Mouse (Mus musculus) liver, embryonic 16.5 days (tissue): ENCODE results near the gene Srd5a3. TPM values are rescaled to one million over a fixed set of nuclear protein-coding genes. Genes with fewer than 3 reads are reported as not detected.

Experiments used
- ATAC-seq: fragments of 200-750 bp; cut with Nextera tagmentation; 2 replicates; pipeline ENCODE4 v1.8.0; 2017; ENCODE audit warnings: low read depth, mild to moderate bottlenecking, moderate number of reproducible peaks, moderate library complexity
- H3K27ac ChIP-seq: fragments of 300-500 bp; sonication (generic); 2 replicates; pipeline ENCODE4 v1.5.1; 2014; ENCODE audit warnings: mild to moderate bottlenecking, low read length
- H3K27me3 ChIP-seq: fragments of 300-500 bp; sonication (generic); 2 replicates; pipeline ENCODE4 v1.6.1; 2014; ENCODE audit warnings: low read depth, low read length, mixed read lengths; ENCODE audit not compliant: control insufficient read depth, insufficient read depth
- H3K36me3 ChIP-seq: fragments of 300-500 bp; sonication (generic); 2 replicates; pipeline ENCODE4 v1.6.1; 2014; ENCODE audit warnings: mild to moderate bottlenecking; ENCODE audit not compliant: control insufficient read depth, insufficient read depth
- H3K4me1 ChIP-seq: fragments of 300-500 bp; sonication (generic); 2 replicates; pipeline ENCODE4 v1.6.1; 2014; ENCODE audit warnings: low read depth, low read length, mixed read lengths; ENCODE audit not compliant: control insufficient read depth
- H3K4me2 ChIP-seq: fragments of 300-500 bp; sonication (generic); 2 replicates; pipeline ENCODE4 v1.6.1; 2014; ENCODE audit warnings: low read depth, low read length, mixed read lengths
- H3K4me3 ChIP-seq: fragments of 300-500 bp; sonication (generic); 2 replicates; pipeline ENCODE4 v1.5.1; 2014; ENCODE audit warnings: low read depth, mild to moderate bottlenecking, low read length
- H3K9ac ChIP-seq: fragments of 300-500 bp; sonication (generic); 2 replicates; pipeline ENCODE4 v1.6.1; 2014; ENCODE audit warnings: low read depth, low read length
- H3K9me3 ChIP-seq: fragments of 300-500 bp; sonication (generic); replicated peaks from 2 replicates; pipeline ENCODE4 v1.6.1; 2016; ENCODE audit warnings: low read length; ENCODE audit not compliant: control insufficient read depth
- WGBS: fragments of 180-500 bp; shearing (Covaris S2); extraction: QIAGEN DNeasy Blood & Tissue Kit; methylation state at CpG from one replicate; pipeline ENCODE4 v1.1.7; 2014; ENCODE audit not compliant: insufficient replicate concordance; 5-methylcytosine and 5-hydroxymethylcytosine counted together
- polyA plus RNA-seq: library from polyadenylated mRNA; unstranded; fragments of >200 nt; fragmentation: Nextera tagmentation; extraction: Ambion mirVana; gene quantifications from 2 replicates; pipeline ENCODE4 v1.2.1, GENCODE M21; 2015

Gene Srd5a3
- polyA plus RNA-seq, 1 experiment from 2014 or later: 11.8 TPM

DNA sequence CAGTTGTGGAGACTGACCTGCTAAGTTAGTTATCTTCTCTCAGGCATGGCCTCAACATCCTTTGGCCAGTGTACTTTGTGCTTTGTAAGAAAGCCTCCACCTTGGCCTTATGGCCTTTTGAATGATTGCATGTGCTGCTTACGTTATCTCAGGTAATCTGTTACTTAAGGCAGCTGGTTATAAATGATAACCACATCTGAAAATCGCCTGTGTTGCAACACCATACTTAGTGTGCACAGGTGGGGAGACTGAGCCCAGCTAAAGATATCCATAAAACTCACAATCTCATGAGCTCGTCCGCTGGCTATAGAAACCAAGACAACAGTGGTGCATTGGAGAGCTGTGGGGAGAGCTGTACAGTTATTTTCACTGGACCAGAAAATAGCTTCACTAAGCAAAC is 50.5 kb downstream of the Srd5a3 start:
- Histone ChIP-seq H3K36me3 (no peaks in the 10 kb centered on the region; the same call in 1 of the 2 replicates), H3K4me3 (no peak overlapping the region), H3K27me3 (no peaks in the 10 kb centered on the region), H3K9ac (no peak overlapping the region), H3K4me1 (peaks cover 28% of the 10 kb centered on the region), H3K4me2 (no peak overlapping the region), H3K27ac (no peak overlapping the region), H3K9me3 (no peaks in the 10 kb centered on the region)
- WGBS: 53% methylated on average over 4 of the region's 4 CpGs
- ATAC-seq: peak; percentile 37; the same call in 1 of the 2 replicates

DNA sequence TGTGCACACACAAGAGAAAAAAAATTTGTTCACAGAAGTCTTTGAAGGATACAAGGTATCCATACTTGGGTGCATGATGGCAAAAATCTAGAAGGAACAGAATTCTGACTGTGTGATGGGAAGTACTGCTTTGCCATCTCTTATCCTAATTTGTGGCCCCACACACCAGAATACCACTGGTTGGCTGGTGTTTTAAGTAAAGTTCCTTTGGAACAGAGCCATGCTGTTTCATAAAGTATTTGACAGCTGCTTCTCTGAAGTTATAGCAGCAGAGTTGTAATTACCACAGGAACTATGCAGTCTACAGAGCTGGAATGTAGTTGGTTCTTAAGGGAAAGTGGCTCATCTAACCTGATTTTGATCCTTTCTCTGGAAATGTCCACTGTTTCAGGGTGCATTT is 53.0 kb downstream of the Srd5a3 start:
- Histone ChIP-seq H3K9ac (no peak overlapping the region), H3K27ac (no peak overlapping the region), H3K4me1 (peaks cover 14% of the 10 kb centered on the region), H3K36me3 (no peaks in the 10 kb centered on the region; the same call in 1 of the 2 replicates), H3K4me3 (no peak overlapping the region), H3K4me2 (no peak overlapping the region), H3K9me3 (no peaks in the 10 kb centered on the region), H3K27me3 (no peaks in the 10 kb centered on the region)
- ATAC-seq: no peak

DNA sequence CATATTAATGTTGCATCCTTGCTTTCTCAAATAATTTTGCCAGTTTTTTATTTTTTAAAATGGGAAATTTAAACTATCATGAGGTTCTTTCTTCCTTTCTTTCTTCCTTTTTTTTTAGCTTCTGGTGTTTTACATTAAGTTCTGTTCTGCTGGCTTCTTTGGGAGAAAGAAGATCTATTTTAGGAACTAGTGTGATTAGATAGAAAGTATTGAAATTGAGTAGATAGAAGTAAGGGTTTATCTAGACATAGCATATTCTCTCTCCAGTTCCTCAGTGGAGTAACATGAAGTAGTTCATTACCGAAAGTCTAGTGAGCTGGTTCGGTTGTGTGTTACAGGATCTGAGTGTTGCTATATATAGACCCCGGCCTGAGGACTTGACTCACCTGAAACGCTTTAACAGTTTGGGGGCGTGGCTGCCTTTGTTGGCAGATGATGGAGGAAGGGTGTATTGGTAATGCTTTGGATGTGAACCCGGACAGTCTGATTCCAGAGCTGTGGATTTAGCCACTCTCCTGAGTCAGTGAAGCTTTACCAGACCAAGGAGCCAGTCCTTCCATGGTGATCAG is 54.4 kb downstream of the Srd5a3 start:
- ATAC-seq: no peak
- Histone ChIP-seq H3K9me3 (no peaks in the 10 kb centered on the region), H3K27ac (no peak overlapping the region), H3K4me3 (no peak overlapping the region), H3K4me2 (no peak overlapping the region), H3K4me1 (peaks cover 14% of the 10 kb centered on the region), H3K9ac (no peak overlapping the region), H3K27me3 (no peaks in the 10 kb centered on the region), H3K36me3 (no peaks in the 10 kb centered on the region; the same call in 1 of the 2 replicates)
- 55% methylated on average over 6 of the region's 6 CpGs for WGBS

DNA sequence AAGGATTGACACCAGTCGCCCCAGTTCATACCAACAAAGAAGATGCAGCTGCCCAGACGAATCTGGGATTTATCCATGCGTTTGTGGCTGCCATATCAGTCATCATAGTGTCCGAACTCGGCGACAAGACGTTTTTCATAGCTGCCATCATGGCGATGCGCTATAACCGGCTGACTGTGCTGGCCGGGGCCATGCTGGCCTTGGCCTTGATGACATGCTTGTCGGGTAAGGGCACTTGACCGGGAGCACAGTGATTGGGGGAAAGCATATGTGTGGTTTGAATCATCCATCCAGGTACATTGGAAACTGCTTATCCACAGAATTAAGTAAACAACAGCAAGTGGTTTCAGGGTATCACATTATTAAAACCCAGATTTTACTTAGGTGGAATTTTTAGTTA is 59.3 kb downstream of the Srd5a3 start:
- no peak overlapping the region for H3K27ac ChIP-seq
- WGBS: 84% methylated on average over 13 of the region's 13 CpGs
- H3K4me1 ChIP-seq: no peaks in the 10 kb centered on the region
- ATAC-seq: no peak
- no peak overlapping the region for H3K4me2 ChIP-seq
- H3K27me3 ChIP-seq: no peaks in the 10 kb centered on the region
- H3K36me3 ChIP-seq: peaks cover 3% of the 10 kb centered on the region
- H3K4me3 ChIP-seq: no peak overlapping the region
- no peak overlapping the region for H3K9ac ChIP-seq
- no peaks in the 10 kb centered on the region for H3K9me3 ChIP-seq

DNA sequence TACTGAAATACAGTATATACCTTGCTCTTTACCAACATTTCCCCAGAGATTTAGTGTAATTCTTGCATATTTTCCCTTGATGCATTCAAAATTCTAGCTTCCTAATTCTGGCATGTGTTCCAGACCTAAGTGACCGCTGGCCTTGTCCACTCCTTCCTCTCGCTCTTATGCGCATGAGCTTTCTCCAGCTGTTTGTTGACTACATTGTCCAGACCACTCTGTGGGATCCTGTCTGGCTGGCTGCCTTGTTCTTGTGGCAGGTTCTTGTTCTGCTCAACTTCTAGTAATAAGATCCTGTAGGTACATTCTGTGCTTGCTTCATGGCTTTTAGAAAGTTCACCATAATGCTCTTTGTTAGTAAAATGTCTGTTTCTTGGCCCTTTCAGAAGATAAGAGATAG is 63.1 kb downstream of the Srd5a3 start:
- H3K27ac ChIP-seq: no peak overlapping the region
- peaks cover 15% of the 10 kb centered on the region for H3K36me3 ChIP-seq
- no peaks in the 10 kb centered on the region for H3K27me3 ChIP-seq
- no peaks in the 10 kb centered on the region for H3K9me3 ChIP-seq
- H3K4me1 ChIP-seq: no peaks in the 10 kb centered on the region
- no peak overlapping the region for H3K9ac ChIP-seq
- H3K4me2 ChIP-seq: no peak overlapping the region
- WGBS: 85% methylated on average over 3 of the region's 3 CpGs
- ATAC-seq: no peak
- H3K4me3 ChIP-seq: no peak overlapping the region

Other genes with a start within 250 kb of the Srd5a3 start
- 8.6 and 9.6 TPM in 2 replicates for gene Kdr, start 161.8 kb upstream of the Srd5a3 start, polyA plus RNA-seq
- 18.9 and 20.4 TPM in 2 replicates for gene Tmem165, start 43.6 kb downstream of the Srd5a3 start, polyA plus RNA-seq
- 2.5 TPM in 2 replicates for gene Clock, start 164.5 kb downstream of the Srd5a3 start, polyA plus RNA-seq
- gene Pdcl2, start 190.9 kb downstream of the Srd5a3 start, polyA plus RNA-seq: not detected in 2 replicates
- gene Nmu, start 223.5 kb downstream of the Srd5a3 start, polyA plus RNA-seq: not detected in 2 replicates